In genomic region chr4:115908641-115909040, GRCm38 (mm10) we compare ENCODE assay signal across 9 mouse cellular contexts. TPM values are rescaled to one million over a fixed set of nuclear protein-coding genes. Genes with fewer than 3 reads are reported as not detected.
DNase-seq lines count a peak whose midpoint lies in the region; ATAC-seq lines count a peak whose summit lies in the region.
"Had no signal": no experiment of that assay in that cellular context is flagged by ENCODE, and none has a peak within 500 bp of the region (broad histone marks: within the 10 kb centered on the region; RNA-seq: fewer than 3 reads in every experiment).

No protein-coding gene starts in this region.

- WGBS in kidney, embryonic 14.5 days = 23% methylated on average over 7 of the region's 7 CpGs

- no peaks in the 10 kb centered on the region for H3K9me3 ChIP-seq in kidney, embryonic 14.5 days (ENCODE audit: control insufficient read depth, low read length)

- H3K4me1 ChIP-seq in kidney, embryonic 14.5 days (ENCODE audit: control insufficient read depth, insufficient read depth, low read length) = no peaks in the 10 kb centered on the region

- H3K36me3 ChIP-seq in kidney, embryonic 14.5 days (ENCODE audit: control insufficient read depth, insufficient read depth, low read length) = no peaks in the 10 kb centered on the region

- H3K4me3 ChIP-seq in kidney, embryonic 14.5 days (ENCODE audit: low read length) = no peak overlapping the region

- H3K27ac ChIP-seq in kidney, embryonic 14.5 days (ENCODE audit: low read depth, low read length) = no peak overlapping the region
- H3K27ac ChIP-seq: kidney, postnatal 0 days had no signal

- no peak overlapping the region for H3K9ac ChIP-seq in kidney, embryonic 14.5 days (ENCODE audit: low read depth, low read length)

- no peak for ATAC-seq in kidney, embryonic 14.5 days (ENCODE audit: low FRiP score, low TSS enrichment)
- no peak for ATAC-seq in inflammation-experienced regulatory T-cells, adult 6 months

- H3K4me2 ChIP-seq in kidney, embryonic 14.5 days (replicated peaks; ENCODE audit: low read depth, low read length) = no peak overlapping the region

- peaks cover 50% of the 10 kb centered on the region for H3K27me3 ChIP-seq in kidney, embryonic 14.5 days (ENCODE audit: control insufficient read depth, insufficient read depth, low read length)

- peak; percentile 20 to 45 for DNase-seq in kidney, postnatal 36 days
- DNase-seq in adrenal gland, postnatal 25 days = peak; percentile 13
- DNase-seq in fibroblast of lung, adult 2 months (ENCODE audit: low read depth) = peak; percentile 79
- DNase-seq in heart, postnatal 4 days = peak; percentile 58
- no peak for DNase-seq in thymus, adult 18-20 months

RNA-seq across cellular contexts. Expression of gene 6430628N08Rik, which starts 18.2 kb away (rescaled TPM):
- polyA plus RNA-seq in kidney, embryonic 14.5 days (2014; fragmentation: Nextera tagmentation; extraction: Ambion mirVana) = not detected in 2 replicates
- total RNA-seq in adrenal gland, postnatal 25 days (2021) = not detected in 2 replicates
- not detected for total RNA-seq in heart, postnatal 4 days (2021)
- polyA plus RNA-seq in inflammation-experienced regulatory T-cells, adult 6 months (2017; shearing (Covaris generic)) = not detected
- polyA plus RNA-seq: embryonic facial prominence, embryonic 11.5 days; kidney, postnatal 0 days had no signal

RNA-seq across cellular contexts. Expression of gene Kncn, which starts 24.4 kb away (rescaled TPM):
- polyA plus RNA-seq in kidney, embryonic 14.5 days (2014; fragmentation: Nextera tagmentation; extraction: Ambion mirVana) = not detected in 2 replicates
- total RNA-seq in adrenal gland, postnatal 25 days (2021) = not detected in 2 replicates
- total RNA-seq in heart, postnatal 4 days (2021) = not detected
- polyA plus RNA-seq in inflammation-experienced regulatory T-cells, adult 6 months (2017; shearing (Covaris generic)) = not detected
- polyA plus RNA-seq: embryonic facial prominence, embryonic 11.5 days had no signal

RNA-seq across cellular contexts. Expression of gene Dmbx1, which starts 31.1 kb away (rescaled TPM):
- not detected in 2 replicates for polyA plus RNA-seq in kidney, embryonic 14.5 days (2014; fragmentation: Nextera tagmentation; extraction: Ambion mirVana)
- not detected in 2 replicates for total RNA-seq in adrenal gland, postnatal 25 days (2021)
- not detected for total RNA-seq in heart, postnatal 4 days (2021)
- not detected for polyA plus RNA-seq in inflammation-experienced regulatory T-cells, adult 6 months (2017; shearing (Covaris generic))
- polyA plus RNA-seq: kidney, postnatal 0 days had no signal

Comparison
In these comparisons a context has a peak if more than half of its experiments do, and no peak if none do; other contexts are left out.
1. DNase-seq: peak in kidney, postnatal 36 days (2 of 2), adrenal gland, postnatal 25 days (single experiment), fibroblast of lung, adult 2 months (single experiment) and heart, postnatal 4 days (single experiment); none in thymus, adult 18-20 months (0 of 2).